Mouse (Mus musculus) lung, embryonic 16.5 days (tissue): ENCODE data around the gene Chmp3. TPM values are rescaled to one million over a fixed set of nuclear protein-coding genes. Genes with fewer than 3 reads are reported as not detected.
A peak's percentile ranks its signal among the peaks of the same experiment; 100 is the strongest.

ENCODE experiments used
- ATAC-seq: fragments of 200-750 bp; cut with Nextera tagmentation; 2 replicates; pipeline ENCODE4 v1.8.0; 2017; ENCODE audit warnings: low read depth, mild to moderate bottlenecking, moderate library complexity
- H3K27ac ChIP-seq: fragments of 300-500 bp; sonication (generic); 2 replicates; pipeline ENCODE4 v1.5.1; 2014; ENCODE audit warnings: mild to moderate bottlenecking, control low read depth, low read length
- H3K27me3 ChIP-seq: fragments of 300-500 bp; sonication (generic); 2 replicates; pipeline ENCODE4 v1.6.1; 2014; ENCODE audit warnings: low read depth, low read length, mixed read lengths; ENCODE audit not compliant: control insufficient read depth, insufficient read depth
- H3K36me3 ChIP-seq: fragments of 300-500 bp; sonication (generic); 2 replicates; pipeline ENCODE4 v1.6.1; 2014; ENCODE audit warnings: low read length; ENCODE audit not compliant: control insufficient read depth, insufficient read depth
- H3K4me1 ChIP-seq: fragments of 300-500 bp; sonication (generic); replicated peaks from 2 replicates; pipeline ENCODE4 v1.6.1; 2014; ENCODE audit warnings: low read length, mixed read lengths; ENCODE audit not compliant: control insufficient read depth, insufficient read depth
- H3K4me2 ChIP-seq: fragments of 300-500 bp; sonication (generic); 2 replicates; pipeline ENCODE4 v1.6.1; 2014; ENCODE audit warnings: low read depth, low read length, control low read depth
- H3K4me3 ChIP-seq: fragments of 300-500 bp; sonication (generic); 2 replicates; pipeline ENCODE4 v1.5.1; 2014; ENCODE audit warnings: mild to moderate bottlenecking, low read length, control low read depth
- H3K9ac ChIP-seq: fragments of 300-500 bp; sonication (generic); 2 replicates; pipeline ENCODE4 v1.6.1; 2014; ENCODE audit warnings: low read length, control low read depth
- H3K9me3 ChIP-seq: fragments of 300-500 bp; sonication (generic); 2 replicates; pipeline ENCODE4 v1.6.1; 2016; ENCODE audit warnings: low read length; ENCODE audit not compliant: control insufficient read depth
- WGBS: fragments of 180-500 bp; shearing (Covaris S2); extraction: QIAGEN DNeasy Blood & Tissue Kit; methylation state at CpG from one replicate; pipeline ENCODE4 v1.1.7; 2014; 5-methylcytosine and 5-hydroxymethylcytosine counted together
- polyA plus RNA-seq: library from polyadenylated mRNA; unstranded; fragments of >200 nt; fragmentation: Nextera tagmentation; extraction: Ambion mirVana; gene quantifications from 2 replicates; pipeline ENCODE4 v1.2.1, GENCODE M21; 2015

Chmp3 gene
- polyA plus RNA-seq, 1 experiment from 2014 or later, result 73.9 TPM

DNA sequence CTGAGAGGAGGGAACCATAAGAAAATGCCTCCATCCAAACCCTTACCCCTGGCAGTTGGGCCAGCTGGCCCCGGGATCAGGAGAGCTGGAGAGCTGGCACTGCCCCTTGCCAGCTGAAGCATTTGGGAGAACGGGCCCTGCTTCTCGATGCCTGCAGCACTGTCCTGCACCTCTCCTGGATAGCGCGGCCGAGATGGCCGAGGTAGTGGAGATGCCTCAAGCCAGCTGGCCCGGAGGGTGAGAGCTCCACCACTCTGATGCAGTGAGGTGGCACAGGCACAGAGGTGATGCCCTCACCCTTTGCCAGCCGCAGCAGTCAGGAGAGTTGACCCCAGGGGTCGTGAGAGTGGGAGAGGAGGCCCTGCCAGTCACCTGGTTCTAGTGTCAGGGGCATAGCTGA, 16.5 kb upstream of the Chmp3 start:
- H3K4me3 ChIP-seq, result no peak overlapping the region
- H3K36me3 ChIP-seq, result no peaks in the 10 kb centered on the region
- H3K9me3 ChIP-seq, result no peaks in the 10 kb centered on the region
- 86% methylated on average over 10 of the region's 10 CpGs for WGBS
- H3K4me2 ChIP-seq, result no peak overlapping the region
- H3K9ac ChIP-seq, result no peak overlapping the region
- no peaks in the 10 kb centered on the region for H3K4me1 ChIP-seq
- no peaks in the 10 kb centered on the region for H3K27me3 ChIP-seq
- no peak for ATAC-seq
- H3K27ac ChIP-seq, result no peak overlapping the region

DNA sequence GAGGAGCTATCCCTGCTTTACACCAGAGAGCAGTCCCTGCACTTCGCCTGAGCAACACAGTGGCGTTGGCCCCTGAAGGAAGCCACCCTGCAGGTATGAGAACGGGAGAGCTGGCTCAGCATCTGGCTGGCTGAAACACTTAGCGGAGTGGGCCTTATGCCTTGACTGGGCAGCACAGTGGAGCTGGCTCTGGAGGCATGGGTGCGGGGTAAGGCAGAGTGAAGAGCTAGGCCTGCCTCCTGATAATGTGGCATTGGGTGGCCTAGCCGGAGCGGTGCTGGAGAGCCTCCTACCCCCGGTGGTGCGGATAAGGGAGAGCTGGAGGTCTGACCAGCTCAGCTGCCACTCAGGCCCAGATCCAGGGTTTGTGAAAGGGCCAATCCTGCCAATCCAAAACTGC, 15.8 kb upstream of the Chmp3 start:
- 86% methylated on average over 9 of the region's 9 CpGs for WGBS
- Histone ChIP-seq H3K4me3 (no peak overlapping the region), H3K4me1 (no peaks in the 10 kb centered on the region), H3K27me3 (no peaks in the 10 kb centered on the region), H3K4me2 (no peak overlapping the region), H3K27ac (no peak overlapping the region), H3K36me3 (no peaks in the 10 kb centered on the region), H3K9me3 (no peaks in the 10 kb centered on the region), H3K9ac (no peak overlapping the region)
- no peak for ATAC-seq

DNA sequence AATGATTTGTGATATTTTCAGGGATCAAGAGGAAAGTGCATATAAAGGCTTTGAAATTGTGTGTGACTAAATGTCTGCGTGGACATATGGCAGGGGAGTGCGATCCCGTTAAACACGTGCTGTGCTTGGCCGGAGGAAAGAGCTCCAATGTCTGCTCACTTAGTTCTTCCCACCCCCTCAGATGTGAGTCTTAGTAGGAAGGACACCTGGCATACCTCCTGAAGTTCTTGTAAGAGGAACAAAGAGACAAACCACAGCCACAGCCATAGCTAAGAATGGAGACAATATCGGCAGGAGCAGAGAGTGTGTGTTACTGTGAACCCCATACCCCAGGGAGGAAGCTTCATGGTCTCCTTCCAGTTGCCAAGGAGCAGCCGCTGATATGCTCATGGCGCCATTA, 13.4 kb upstream of the Chmp3 start:
- H3K4me2 ChIP-seq, result no peak overlapping the region
- H3K9me3 ChIP-seq, result no peaks in the 10 kb centered on the region
- H3K4me1 ChIP-seq, result no peaks in the 10 kb centered on the region
- H3K27me3 ChIP-seq, result no peaks in the 10 kb centered on the region
- no peak for ATAC-seq
- H3K36me3 ChIP-seq, result no peaks in the 10 kb centered on the region
- H3K4me3 ChIP-seq, result no peak overlapping the region
- 88% methylated on average over 8 of the region's 8 CpGs for WGBS
- H3K9ac ChIP-seq, result no peak overlapping the region
- no peak overlapping the region for H3K27ac ChIP-seq

DNA sequence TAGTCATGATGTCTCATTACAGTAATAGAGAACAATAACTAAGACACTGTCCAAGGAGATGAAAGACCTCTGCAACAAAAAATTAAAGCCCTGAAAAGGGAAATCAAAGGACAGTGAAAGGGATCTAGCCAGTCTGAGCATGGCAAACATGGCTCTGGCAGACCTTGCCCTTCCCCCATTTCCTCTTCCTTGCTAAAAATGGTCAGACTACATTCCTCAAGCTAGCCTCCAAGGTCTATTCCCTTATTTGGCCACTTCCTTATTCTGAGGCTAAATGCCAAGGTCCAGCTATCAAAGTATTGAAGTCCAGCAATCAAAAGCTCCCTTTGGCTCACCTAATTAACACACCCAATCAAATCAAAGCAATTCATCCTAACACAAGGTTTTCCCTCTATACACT, 6.3 kb upstream of the Chmp3 start:
- peaks cover 5% of the 10 kb centered on the region; the same call in 1 of the 2 replicates for H3K4me1 ChIP-seq
- no peak for ATAC-seq

DNA sequence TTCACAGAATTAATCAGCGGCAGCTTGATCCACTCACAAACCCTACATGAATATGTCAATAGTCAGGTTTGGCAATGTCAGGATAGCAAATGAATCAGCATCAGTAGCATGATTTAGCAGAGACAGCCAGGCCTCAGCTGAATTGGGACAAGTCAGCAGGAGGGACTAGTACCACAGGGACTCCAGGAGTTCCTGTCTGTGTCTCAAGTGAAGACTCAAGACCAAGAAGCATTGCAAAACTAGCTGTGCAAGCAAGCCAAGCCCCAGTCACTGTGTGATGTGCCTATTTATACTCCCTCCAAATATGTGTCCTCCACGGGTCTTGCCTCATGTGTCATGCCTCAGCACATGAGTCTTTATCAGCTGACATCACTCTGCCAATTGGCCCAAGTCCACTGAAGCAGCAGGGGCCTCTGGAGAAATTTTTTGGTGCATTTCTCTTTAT, 11.9 kb downstream of the Chmp3 start:
- Histone ChIP-seq H3K9me3 (no peaks in the 10 kb centered on the region), H3K4me3 (no peak overlapping the region), H3K36me3 (0 out of 2 replicates have a peak, but pooled peaks cover 4% of the 10 kb centered on the region), H3K27me3 (no peaks in the 10 kb centered on the region), H3K9ac (no peak overlapping the region), H3K4me2 (no peak overlapping the region), H3K4me1 (no peaks in the 10 kb centered on the region), H3K27ac (no peak overlapping the region)
- ATAC-seq, result no peak
- WGBS, result 65% methylated on average over 2 of the region's 2 CpGs

More for the DNA sequence above, 6.3 kb upstream of the Chmp3 start:
- Histone ChIP-seq H3K9ac (no peak overlapping the region), H3K27me3 (no peaks in the 10 kb centered on the region), H3K4me3 (no peak overlapping the region), H3K9me3 (no peaks in the 10 kb centered on the region), H3K36me3 (no peaks in the 10 kb centered on the region), H3K4me2 (no peak overlapping the region), H3K27ac (peak overlapping the region; percentile 13; the same call in 1 of the 2 replicates)

DNA sequence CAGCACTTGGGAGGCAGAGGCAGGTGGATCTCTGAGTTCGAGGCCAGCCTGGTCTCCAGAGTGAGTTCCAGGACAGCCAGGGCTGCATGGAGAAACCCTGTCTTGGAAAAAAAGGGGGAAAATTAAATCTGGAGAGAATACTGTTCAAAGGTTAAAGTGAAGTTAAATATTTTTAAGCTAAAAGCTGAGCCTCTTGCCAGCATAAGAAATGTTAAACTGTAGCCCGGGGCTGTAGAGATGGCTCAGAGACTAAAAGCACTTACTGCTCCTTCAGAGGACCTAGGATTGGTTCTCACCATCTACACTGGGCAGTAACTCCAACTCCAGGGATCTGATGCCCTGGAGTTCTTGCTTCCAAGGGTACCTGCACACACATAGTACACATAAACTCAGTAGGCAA, 13.2 kb downstream of the Chmp3 start:
- H3K4me3 ChIP-seq, result no peak overlapping the region
- H3K27me3 ChIP-seq, result no peaks in the 10 kb centered on the region
- no peak overlapping the region for H3K27ac ChIP-seq
- H3K4me2 ChIP-seq, result no peak overlapping the region
- no peaks in the 10 kb centered on the region for H3K9me3 ChIP-seq
- H3K36me3 ChIP-seq, result 0 out of 2 replicates have a peak, but pooled peaks cover 8% of the 10 kb centered on the region
- no peak for ATAC-seq
- no peaks in the 10 kb centered on the region for H3K4me1 ChIP-seq
- no peak overlapping the region for H3K9ac ChIP-seq
- WGBS, result 93% methylated on average over 2 of the region's 2 CpGs

DNA sequence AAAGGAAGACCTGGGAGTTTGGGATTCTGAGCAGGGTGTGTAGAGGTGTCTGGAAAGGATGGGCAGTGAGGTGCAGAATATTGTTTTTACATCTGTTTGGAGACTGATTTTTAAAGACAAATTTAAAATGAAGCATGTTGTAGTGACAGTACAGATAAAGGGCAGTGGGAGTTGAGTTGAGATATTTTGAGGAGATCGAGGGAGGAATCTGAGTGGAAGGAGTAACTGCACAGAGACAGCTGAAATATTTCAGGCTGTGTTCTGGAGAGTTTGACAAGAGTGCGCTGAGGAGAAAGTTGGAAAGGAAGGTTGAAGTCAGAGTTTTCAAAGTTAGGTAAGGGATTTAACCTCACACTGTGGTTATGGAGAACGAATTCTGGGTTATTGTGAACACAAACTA, 25.0 kb downstream of the Chmp3 start:
- ATAC-seq, result no peak
- no peak overlapping the region for H3K27ac ChIP-seq

DNA sequence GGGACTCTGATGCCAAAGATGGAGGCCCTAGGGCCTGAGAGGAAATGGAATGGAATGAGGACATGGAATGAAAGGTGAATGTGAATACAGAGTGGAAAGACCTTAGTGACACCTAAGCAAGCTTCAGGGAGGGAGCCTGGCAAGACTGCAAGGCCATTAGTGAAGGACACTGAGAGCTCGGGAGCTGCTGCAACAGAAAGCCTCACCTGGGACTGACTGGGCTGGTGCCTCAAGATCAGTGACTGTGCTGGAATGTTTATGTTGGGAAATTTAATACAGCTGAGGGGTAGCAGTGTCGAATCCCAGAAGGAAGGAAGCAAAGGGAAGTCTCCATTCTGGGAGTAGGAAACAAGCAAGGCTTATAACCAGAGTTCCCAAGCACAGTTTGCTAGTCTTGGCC, 25.4 kb downstream of the Chmp3 start:
- no peaks in the 10 kb centered on the region for H3K27me3 ChIP-seq
- no peak overlapping the region for H3K27ac ChIP-seq
- H3K4me2 ChIP-seq, result no peak overlapping the region
- H3K9ac ChIP-seq, result no peak overlapping the region
- ATAC-seq, result no peak
- H3K36me3 ChIP-seq, result peaks cover 5% of the 10 kb centered on the region; the same call in 1 of the 2 replicates
- WGBS, result 28% methylated on average over 2 of the region's 2 CpGs
- no peaks in the 10 kb centered on the region for H3K9me3 ChIP-seq
- no peak overlapping the region for H3K4me3 ChIP-seq
- H3K4me1 ChIP-seq, result no peaks in the 10 kb centered on the region

More for the DNA sequence above, 25.0 kb downstream of the Chmp3 start:
- 69% methylated on average over 3 of the region's 3 CpGs for WGBS
- Histone ChIP-seq H3K36me3 (peaks cover 5% of the 10 kb centered on the region; the same call in 1 of the 2 replicates), H3K9ac (no peak overlapping the region), H3K9me3 (no peaks in the 10 kb centered on the region), H3K4me2 (no peak overlapping the region), H3K4me3 (no peak overlapping the region), H3K27me3 (no peaks in the 10 kb centered on the region), H3K4me1 (no peaks in the 10 kb centered on the region)

DNA sequence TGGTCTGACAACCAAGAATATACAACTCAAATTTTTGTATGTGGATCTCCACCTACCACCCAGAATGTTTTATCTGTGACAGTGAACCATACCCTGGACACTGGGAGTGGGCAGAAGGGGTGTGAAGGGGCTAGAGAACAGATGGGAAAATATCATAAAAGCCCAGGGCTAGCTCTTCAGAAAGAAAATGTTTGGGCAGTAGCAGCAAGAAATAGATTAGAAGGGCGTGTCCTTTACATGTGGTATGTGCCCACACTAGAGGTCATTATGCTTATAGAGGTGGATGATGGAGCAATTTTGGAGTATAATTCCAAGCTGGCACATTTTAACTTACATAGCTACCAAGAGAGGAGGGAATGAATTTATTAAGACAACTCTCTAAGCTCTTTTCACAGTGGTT, 31.8 kb downstream of the Chmp3 start:
- H3K27ac ChIP-seq, result no peak overlapping the region
- no peaks in the 10 kb centered on the region for H3K27me3 ChIP-seq
- no peaks in the 10 kb centered on the region for H3K4me1 ChIP-seq
- H3K36me3 ChIP-seq, result peaks cover 6% of the 10 kb centered on the region; the same call in 1 of the 2 replicates
- no peak overlapping the region for H3K4me3 ChIP-seq
- H3K9me3 ChIP-seq, result no peaks in the 10 kb centered on the region
- no peak overlapping the region for H3K4me2 ChIP-seq
- H3K9ac ChIP-seq, result no peak overlapping the region
- WGBS, result 92% methylated on average over 1 of the region's 1 CpGs
- ATAC-seq, result no peak

DNA sequence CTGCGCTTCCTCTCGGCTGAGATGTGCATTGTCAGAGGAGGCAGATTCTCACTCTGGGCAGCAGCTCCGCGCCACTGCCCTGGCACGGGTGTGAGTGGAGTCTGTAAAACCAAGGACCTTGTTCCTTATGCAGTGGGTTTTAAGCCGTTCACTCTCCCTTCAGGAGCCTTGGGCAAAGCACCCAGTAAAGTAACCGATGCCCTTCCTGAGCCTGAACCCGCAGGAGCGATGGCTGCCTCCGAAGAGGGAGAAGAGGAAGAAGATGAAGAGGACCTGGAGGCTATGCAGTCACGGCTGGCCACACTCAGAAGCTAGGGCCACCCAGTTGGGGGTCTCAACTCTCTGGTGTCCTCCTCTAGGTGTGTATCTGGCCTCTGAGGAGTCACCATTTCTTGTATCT, 35.9 kb downstream of the Chmp3 start:
- Histone ChIP-seq H3K27me3 (no peaks in the 10 kb centered on the region), H3K9me3 (no peaks in the 10 kb centered on the region), H3K4me2 (no peak overlapping the region), H3K4me1 (no peaks in the 10 kb centered on the region), H3K9ac (no peak overlapping the region), H3K27ac (no peak overlapping the region), H3K36me3 (0 out of 2 replicates have a peak, but pooled peaks cover 4% of the 10 kb centered on the region), H3K4me3 (no peak overlapping the region)
- 96% methylated on average over 11 of the region's 11 CpGs for WGBS
- ATAC-seq, result no peak
